Mouse (Mus musculus) liver, embryonic 14.5 days (tissue): Measurements from ENCODE around the gene Art2b. TPM values are rescaled to one million over a fixed set of nuclear protein-coding genes. Genes with fewer than 3 reads are reported as not detected.
"Not testable (repeated sequence)": the region's sequence is repeated elsewhere in the genome, so short reads cannot be mapped to it uniquely, and the experiment has no call there.

Experiments used
- ATAC-seq: fragments of 200-750 bp; cut with Nextera tagmentation; 2 replicates; pipeline ENCODE4 v1.8.0; 2017; ENCODE audit warnings: moderate number of reproducible peaks, mild to moderate bottlenecking, moderate library complexity; ENCODE audit not compliant: insufficient read depth
- DNase-seq, 3 experiments: peaks; one replicate each; pipeline ENCODE4 v3.0.0-alpha.2; 2012 to 2013; ENCODE audit warnings: low read depth in 3 of 3, low spot score in 3 of 3
- H3K27ac ChIP-seq: fragments of 300-500 bp; sonication (generic); 2 replicates; pipeline ENCODE4 v1.5.1; 2014; ENCODE audit warnings: moderate library complexity, mild to moderate bottlenecking, control low read depth, inconsistent platforms
- H3K27me3 ChIP-seq: fragments of 300-500 bp; sonication (generic); 2 replicates; pipeline ENCODE4 v1.6.1; 2014; ENCODE audit warnings: mild to moderate bottlenecking, low read length, moderate library complexity; ENCODE audit not compliant: control insufficient read depth, insufficient read depth
- H3K36me3 ChIP-seq: fragments of 300-500 bp; sonication (generic); replicated peaks from 2 replicates; pipeline ENCODE4 v1.6.1; 2014; ENCODE audit warnings: low read depth; ENCODE audit not compliant: control insufficient read depth, insufficient read depth
- H3K4me1 ChIP-seq, 2 experiments: fragments of 200-500 bp in 1 of 2; fragments of 300-500 bp in 1 of 2; sonication (generic) in 1 of 2; replicated peaks; 2 replicates each; pipeline ENCODE4 v1.6.1; 2012 to 2014; ENCODE audit warnings: antibody characterized with exemption in 1 of 2, inconsistent platforms in 1 of 2, low read length in 1 of 2; ENCODE audit not compliant: control insufficient read depth in 2 of 2, insufficient read depth in 2 of 2
- H3K4me2 ChIP-seq: fragments of 300-500 bp; sonication (generic); 2 replicates; pipeline ENCODE4 v1.6.1; 2014; ENCODE audit warnings: low read depth, mild to moderate bottlenecking, control low read depth, moderate library complexity
- H3K4me3 ChIP-seq, 2 experiments: fragments of 200-500 bp in 1 of 2; fragments of 300-500 bp in 1 of 2; sonication (generic) in 1 of 2; 2 replicates each; pipeline ENCODE4 v1.5.1; 2012 to 2014; ENCODE audit warnings: low read depth in 2 of 2, low read length in 2 of 2, mild to moderate bottlenecking in 2 of 2, control low read depth in 1 of 2, inconsistent platforms in 1 of 2, moderate library complexity in 1 of 2; ENCODE audit not compliant: insufficient read depth in 1 of 2
- H3K9ac ChIP-seq: fragments of 300-500 bp; sonication (generic); replicated peaks from 2 replicates; pipeline ENCODE4 v1.6.1; 2014; ENCODE audit warnings: mild to moderate bottlenecking, control low read depth, moderate library complexity
- H3K9me3 ChIP-seq: fragments of 300-500 bp; sonication (generic); 2 replicates; pipeline ENCODE4 v1.6.1; 2016; ENCODE audit warnings: low read length, mixed read lengths; ENCODE audit not compliant: control insufficient read depth
- CTCF ChIP-seq: IDR thresholded peaks from 2 replicates; pipeline ENCODE4 v1.5.1; 2016; ENCODE audit warnings: antibody characterized with exemption, low read depth, control low read depth
- EP300 ChIP-seq: IDR thresholded peaks from 2 replicates; pipeline ENCODE4 v1.6.1; 2016; ENCODE audit warnings: antibody characterized with exemption, low read depth
- WGBS: fragments of 180-500 bp; shearing (Covaris S2); extraction: QIAGEN DNeasy Blood & Tissue Kit; methylation state at CpG from one replicate; pipeline ENCODE4 v1.1.7; 2014; ENCODE audit not compliant: insufficient replicate concordance; 5-methylcytosine and 5-hydroxymethylcytosine counted together
- polyA plus RNA-seq, 2 experiments: library from polyadenylated mRNA; depleted of rRNA in 1 of 2; stranded (reverse) in 1 of 2; unstranded in 1 of 2; fragments of >200 nt; fragmentation: Nextera tagmentation in 1 of 2; extraction: Ambion mirVana in 1 of 2; gene quantifications; 2 replicates each; pipeline versions ENCODE4 v1.2.1 to v1.2.3; 2012 to 2014

Gene Art2b
- polyA plus RNA-seq, 2 experiments: 0.07 TPM; not detected in 1

DNA sequence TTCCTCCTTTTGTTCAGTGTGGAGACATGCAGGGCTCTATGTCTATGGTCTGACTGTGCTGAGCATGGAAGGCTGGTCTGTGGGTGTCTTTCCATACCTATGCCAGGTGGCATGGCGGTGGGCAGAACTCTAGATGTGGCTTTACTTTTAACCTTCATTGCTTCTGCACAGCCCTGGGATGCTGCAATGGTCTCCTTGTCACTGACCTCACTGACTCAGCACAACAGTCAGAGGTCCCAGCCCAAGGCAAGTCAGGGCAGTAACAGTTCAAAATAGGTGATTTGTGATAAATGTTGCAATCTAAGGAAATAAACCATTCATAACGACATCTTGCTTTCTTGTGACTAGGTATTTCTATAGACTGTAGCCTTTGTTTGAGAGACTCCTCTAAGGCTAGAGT lies 21.3 kb downstream of the Art2b start:
- Histone ChIP-seq H3K9ac (no peak overlapping the region), H3K27ac (no peak overlapping the region), H3K36me3 (no peaks in the 10 kb centered on the region), H3K27me3 (no peaks in the 10 kb centered on the region), H3K4me3 (no peak overlapping the region), H3K9me3 (no peaks in the 10 kb centered on the region), H3K4me2 (no peak overlapping the region), H3K4me1 (no peaks in the 10 kb centered on the region)
- DNase-seq: no peak
- 65% methylated on average over 2 of the region's 2 CpGs for WGBS
- TF ChIP-seq CTCF: no peak
- no peak for TF ChIP-seq EP300
- ATAC-seq: no peak

DNA sequence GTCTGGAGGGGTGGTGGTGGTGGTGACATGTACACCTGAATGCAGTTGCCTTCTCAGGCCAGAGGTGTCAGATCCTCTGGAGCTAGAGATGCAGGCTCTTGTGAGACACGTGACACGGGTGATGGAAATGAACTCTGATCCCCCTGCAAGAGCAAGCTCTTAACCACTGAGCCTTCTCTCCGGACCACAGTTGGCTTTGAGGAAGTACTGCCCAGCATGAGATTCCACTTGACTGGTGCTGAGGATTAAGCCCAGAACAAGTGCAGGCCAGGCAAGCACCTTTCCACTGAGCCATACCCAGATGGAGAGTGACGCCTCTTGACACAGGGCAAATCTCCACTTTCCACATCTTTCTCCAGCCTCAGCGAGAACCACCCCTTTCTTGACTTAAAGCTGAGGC lies 26.0 kb downstream of the Art2b start:
- not testable (repeated sequence) for ATAC-seq, H3K4me3 ChIP-seq, H3K36me3 ChIP-seq, H3K4me2 ChIP-seq, H3K27me3 ChIP-seq, H3K9ac ChIP-seq, H3K4me1 ChIP-seq, DNase-seq, H3K9me3 ChIP-seq, H3K27ac ChIP-seq
- WGBS: 44% methylated on average over 5 of the region's 5 CpGs

DNA sequence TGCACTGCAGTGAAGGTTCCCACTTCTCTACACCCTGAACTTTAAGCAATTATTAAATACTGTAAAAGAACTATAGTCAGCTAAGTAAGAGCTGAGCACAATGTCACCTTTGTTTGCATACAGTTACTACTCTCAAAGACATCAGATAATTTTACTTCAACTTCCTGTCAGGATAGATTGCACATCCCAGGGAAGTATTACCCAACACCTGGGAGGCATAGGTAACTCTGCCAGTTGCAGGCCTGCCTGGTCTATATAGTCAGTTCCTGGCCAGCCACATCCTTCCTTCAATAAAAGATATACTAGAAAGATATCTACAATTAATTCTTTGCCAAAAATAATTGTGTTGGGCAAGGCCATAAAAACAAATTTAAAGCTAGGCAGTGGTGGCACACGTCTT lies 28.0 kb downstream of the Art2b start:
- Histone ChIP-seq H3K9ac (no peak overlapping the region), H3K4me3 (no peak overlapping the region), H3K27me3 (no peaks in the 10 kb centered on the region), H3K4me2 (no peak overlapping the region), H3K27ac (no peak overlapping the region), H3K36me3 (no peaks in the 10 kb centered on the region), H3K9me3 (no peaks in the 10 kb centered on the region), H3K4me1 (no peaks in the 10 kb centered on the region)
- WGBS: 42% methylated on average over 1 of the region's 1 CpGs
- no peak for TF ChIP-seq CTCF
- TF ChIP-seq EP300: no peak
- ATAC-seq (no peak), DNase-seq (no peak)

DNA sequence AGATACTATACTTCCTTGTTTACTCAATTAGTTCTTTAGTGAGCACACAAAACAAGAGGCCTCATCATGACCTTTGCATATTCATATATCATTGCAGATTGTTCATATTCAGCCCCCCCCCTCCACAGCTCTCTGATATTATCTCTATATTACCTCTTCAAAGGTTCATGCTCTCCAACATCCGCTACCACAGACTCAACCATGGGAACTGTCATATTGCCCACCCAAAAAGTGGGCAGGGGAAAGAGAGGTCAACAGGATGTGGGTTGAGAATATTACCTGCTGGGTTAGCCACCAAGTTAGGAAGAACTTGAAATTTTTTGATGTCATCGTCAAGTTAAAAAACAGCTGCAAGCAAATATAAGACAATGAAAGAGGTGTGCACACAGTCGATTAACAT lies 29.9 kb downstream of the Art2b start:
- not testable (repeated sequence) for H3K4me1 ChIP-seq, ATAC-seq, H3K9ac ChIP-seq, DNase-seq, H3K27me3 ChIP-seq, H3K4me3 ChIP-seq, H3K4me2 ChIP-seq, H3K9me3 ChIP-seq, H3K36me3 ChIP-seq, H3K27ac ChIP-seq
- WGBS: 56% methylated on average over 3 of the region's 3 CpGs

DNA sequence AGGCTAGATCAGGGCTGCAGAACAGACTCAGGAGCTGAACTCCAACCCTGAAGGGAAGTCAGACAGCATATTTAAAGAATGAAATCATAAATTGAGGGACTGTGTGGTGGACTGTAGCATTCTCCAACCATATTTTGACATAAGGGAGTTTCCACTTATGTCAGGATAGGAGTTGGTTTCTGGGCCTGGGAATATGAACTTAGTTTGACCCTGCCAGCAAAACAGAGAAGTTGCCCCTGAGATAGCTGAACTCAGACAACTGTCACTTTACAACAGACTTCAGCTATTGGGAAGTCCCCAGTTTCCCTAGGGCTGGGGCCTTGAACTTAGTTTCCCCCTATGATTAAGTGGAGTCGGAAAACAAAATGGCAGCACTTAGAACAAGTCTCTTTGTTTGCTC lies 33.9 kb downstream of the Art2b start:
- ATAC-seq (no peak), DNase-seq (no peak)
- TF ChIP-seq EP300: no peak
- no peak for TF ChIP-seq CTCF
- H3K27ac ChIP-seq: no peak overlapping the region
- H3K4me3 ChIP-seq: no peak overlapping the region
- no peaks in the 10 kb centered on the region for H3K27me3 ChIP-seq
- no peaks in the 10 kb centered on the region for H3K36me3 ChIP-seq
- H3K9ac ChIP-seq: no peak overlapping the region
- H3K4me1 ChIP-seq: peaks cover 0 to 4% of the 10 kb centered on the region in 2 experiments; a peak in 1 of 4 replicates
- H3K9me3 ChIP-seq: no peaks in the 10 kb centered on the region
- H3K4me2 ChIP-seq: no peak overlapping the region
- WGBS: 64% methylated on average over 1 of the region's 1 CpGs
